Mouse (Mus musculus) embryonic facial prominence, embryonic 11.5 days (tissue): ENCODE data around the gene Gm12248. TPM values are rescaled to one million over a fixed set of nuclear protein-coding genes. Genes with fewer than 3 reads are reported as not detected.
"Not testable (repeated sequence)": the region's sequence is repeated elsewhere in the genome, so short reads cannot be mapped to it uniquely, and the experiment has no call there.

ENCODE experiments used
- ATAC-seq: fragments of 200-750 bp; cut with Nextera tagmentation; replicated peaks from 2 replicates; pipeline ENCODE4 v1.8.0; 2017; ENCODE audit warnings: low read depth; ENCODE audit not compliant: insufficient number of reproducible peaks, low FRiP score, low TSS enrichment
- DNase-seq: peaks from one replicate; pipeline ENCODE4 v3.0.0-alpha.2; 2015; ENCODE audit warnings: low spot score
- H3K27ac ChIP-seq: fragments of 300-500 bp; sonication (generic); replicated peaks from 2 replicates; pipeline ENCODE4 v1.5.1; 2014; ENCODE audit warnings: mild to moderate bottlenecking, low read depth, low read length, control low read depth
- H3K27me3 ChIP-seq: fragments of 300-500 bp; sonication (generic); 2 replicates; pipeline ENCODE4 v1.6.1; 2014; ENCODE audit warnings: mild to moderate bottlenecking, low read length, moderate library complexity, mixed read lengths; ENCODE audit not compliant: control insufficient read depth, insufficient read depth
- H3K36me3 ChIP-seq: fragments of 300-500 bp; sonication (generic); replicated peaks from 2 replicates; pipeline ENCODE4 v1.6.1; 2014; ENCODE audit warnings: low read depth, mild to moderate bottlenecking, low read length, moderate library complexity, mixed read lengths; ENCODE audit not compliant: control insufficient read depth, insufficient read depth
- H3K4me1 ChIP-seq: fragments of 300-500 bp; sonication (generic); 2 replicates; pipeline ENCODE4 v1.6.1; 2014; ENCODE audit warnings: low read length, mixed read lengths; ENCODE audit not compliant: control insufficient read depth, insufficient read depth
- H3K4me2 ChIP-seq: fragments of 300-500 bp; sonication (generic); 2 replicates; pipeline ENCODE4 v1.6.1; 2014; ENCODE audit warnings: low read depth, mild to moderate bottlenecking, control low read depth, low read length, moderate library complexity
- H3K4me3 ChIP-seq: fragments of 300-500 bp; sonication (generic); 2 replicates; pipeline ENCODE4 v1.5.1; 2014; ENCODE audit warnings: low read depth, low read length, control low read depth
- H3K9ac ChIP-seq: fragments of 300-500 bp; sonication (generic); replicated peaks from 2 replicates; pipeline ENCODE4 v1.6.1; 2014; ENCODE audit warnings: mild to moderate bottlenecking, control low read depth, low read length
- H3K9me3 ChIP-seq: fragments of 300-500 bp; sonication (generic); replicated peaks from 2 replicates; pipeline ENCODE4 v1.6.1; 2016; ENCODE audit warnings: mild to moderate bottlenecking, low read length, inconsistent platforms, mixed read lengths; ENCODE audit not compliant: control insufficient read depth
- WGBS: fragments of 180-500 bp; shearing (Covaris S2); extraction: QIAGEN DNeasy Blood & Tissue Kit; methylation state at CpG from one replicate; pipeline ENCODE4 v1.1.7; 2014; 5-methylcytosine and 5-hydroxymethylcytosine counted together
- polyA plus RNA-seq: library from polyadenylated mRNA; unstranded; fragments of >200 nt; fragmentation: Nextera tagmentation; extraction: Ambion mirVana; gene quantifications from 2 replicates; pipeline ENCODE4 v1.2.1, GENCODE M21; 2014

Gene Gm12248
- polyA plus RNA-seq, 1 experiment from 2014 or later, result not detected

DNA sequence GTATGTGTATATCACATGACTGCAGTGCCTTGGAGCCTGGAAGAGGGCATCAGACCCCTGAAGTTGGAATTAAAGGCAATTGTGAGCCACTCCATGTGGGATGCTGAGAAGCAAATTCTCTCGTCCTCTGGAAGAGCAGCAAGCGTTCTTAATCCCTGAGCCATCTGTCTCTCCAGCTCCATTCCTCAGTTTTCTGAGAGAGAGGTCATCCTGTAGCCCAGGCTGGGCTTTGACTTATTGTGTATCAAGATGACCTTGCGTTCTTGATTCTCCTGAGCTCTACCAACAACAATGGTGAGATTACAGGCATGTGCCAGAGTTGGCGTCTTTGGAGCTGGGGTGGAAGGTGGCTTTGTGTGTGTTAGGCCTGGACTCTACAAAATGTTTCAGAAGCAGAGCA, 1.8 kb upstream of the Gm12248 start:
- no peak overlapping the region for H3K27ac ChIP-seq
- H3K9me3 ChIP-seq, result no peaks in the 10 kb centered on the region
- no peaks in the 10 kb centered on the region for H3K36me3 ChIP-seq
- ATAC-seq, result no peak
- H3K9ac ChIP-seq, result no peak overlapping the region
- H3K4me3 ChIP-seq, result no peak overlapping the region
- DNase-seq, result no peak
- WGBS, result 76% methylated on average over 4 of the region's 4 CpGs
- no peaks in the 10 kb centered on the region; the same call in 1 of the 2 replicates for H3K4me1 ChIP-seq
- H3K27me3 ChIP-seq, result no peaks in the 10 kb centered on the region
- no peak overlapping the region for H3K4me2 ChIP-seq

DNA sequence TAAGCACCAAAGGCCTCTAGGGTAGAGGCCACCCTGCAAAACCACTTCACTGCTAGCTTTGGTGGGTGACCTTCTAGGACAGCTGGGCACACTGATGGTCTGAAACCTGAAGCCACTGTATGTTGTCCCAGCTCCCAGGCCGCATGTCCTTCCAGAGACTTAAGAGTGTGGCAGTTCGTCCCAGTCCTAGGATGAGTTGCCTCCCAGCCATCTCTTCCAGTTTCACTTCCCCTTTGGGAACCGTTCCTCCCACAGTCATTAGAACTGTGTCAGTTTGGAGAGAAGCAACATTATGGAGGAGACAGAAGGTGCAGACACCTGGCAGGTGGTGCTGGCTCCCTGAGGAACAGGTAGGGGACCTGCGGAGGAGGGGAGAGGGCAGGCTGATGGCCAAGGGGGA, 393 bp downstream of the Gm12248 start:
- 47% methylated on average over 4 of the region's 4 CpGs for WGBS
- Histone ChIP-seq H3K4me1 (no peaks in the 10 kb centered on the region), H3K9ac (no peak overlapping the region), H3K4me2 (no peak overlapping the region), H3K4me3 (no peak overlapping the region), H3K9me3 (no peaks in the 10 kb centered on the region), H3K27me3 (no peaks in the 10 kb centered on the region), H3K36me3 (no peaks in the 10 kb centered on the region), H3K27ac (no peak overlapping the region)
- ATAC-seq, result 0 out of 2 replicates have a peak, but pooled peaks have one; percentile 8
- DNase-seq, result no peak

DNA sequence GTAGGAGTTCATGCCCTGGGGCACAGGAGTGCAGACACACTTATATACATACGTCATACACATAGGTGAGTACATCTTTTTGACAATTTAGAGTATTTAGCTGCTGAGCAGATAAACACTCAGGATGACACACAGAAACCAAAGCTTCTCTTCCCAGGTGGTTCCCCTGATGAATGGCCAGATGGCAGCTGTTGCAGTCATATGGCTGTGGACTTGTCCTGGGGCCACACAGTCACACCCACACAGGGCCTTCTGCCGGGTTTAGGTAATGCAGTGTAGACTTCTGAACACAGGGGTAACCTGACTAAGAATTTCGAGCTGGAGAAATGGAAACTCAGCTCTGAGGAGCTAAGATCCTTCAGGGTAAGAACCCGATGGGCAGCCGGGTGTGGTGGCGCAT, 11.2 kb downstream of the Gm12248 start:
- ATAC-seq, result no peak
- Histone ChIP-seq H3K9me3 (no peaks in the 10 kb centered on the region), H3K4me3 (no peak overlapping the region), H3K4me1 (no peaks in the 10 kb centered on the region), H3K27me3 (no peaks in the 10 kb centered on the region), H3K9ac (no peak overlapping the region), H3K4me2 (no peak overlapping the region), H3K27ac (no peak overlapping the region), H3K36me3 (no peaks in the 10 kb centered on the region)
- no peak for DNase-seq
- WGBS, result 91% methylated on average over 6 of the region's 6 CpGs

DNA sequence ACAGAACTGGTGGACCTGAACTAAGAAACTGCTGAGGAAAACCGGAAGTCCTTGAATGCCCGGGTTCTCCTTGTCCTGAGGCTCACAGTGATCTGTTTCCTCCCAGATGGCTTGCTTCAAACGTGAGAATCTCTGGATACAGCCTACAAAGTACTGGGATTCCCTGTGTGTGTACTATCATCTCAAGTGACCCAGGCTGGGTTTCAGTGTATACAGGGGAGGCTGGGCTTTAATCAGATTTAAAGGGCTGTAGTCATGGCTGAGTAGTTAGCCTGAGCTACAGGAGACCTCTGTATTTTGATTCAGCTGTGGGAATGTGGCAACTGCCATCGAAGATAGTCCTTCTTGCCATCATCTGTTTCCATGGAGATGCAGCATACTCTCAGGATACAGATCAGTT, 15.7 kb downstream of the Gm12248 start:
- Histone ChIP-seq H3K4me3 (no peak overlapping the region), H3K36me3 (no peaks in the 10 kb centered on the region), H3K4me2 (no peak overlapping the region), H3K9ac (no peak overlapping the region), H3K27me3 (no peaks in the 10 kb centered on the region), H3K27ac (no peak overlapping the region), H3K4me1 (no peaks in the 10 kb centered on the region), H3K9me3 (no peaks in the 10 kb centered on the region)
- DNase-seq, result no peak
- ATAC-seq, result no peak
- WGBS, result 75% methylated on average over 4 of the region's 4 CpGs

GRCm38 (mm10) chr11:58072978-58073377, 20.0 kb downstream of the Gm12248 start:
- H3K27ac ChIP-seq, result no peak overlapping the region
- no peaks in the 10 kb centered on the region for H3K36me3 ChIP-seq
- DNase-seq, result no peak
- no peaks in the 10 kb centered on the region for H3K4me1 ChIP-seq
- H3K4me2 ChIP-seq, result no peak overlapping the region
- no peaks in the 10 kb centered on the region for H3K9me3 ChIP-seq
- ATAC-seq, result no peak
- WGBS, result 81% methylated on average over 3 of the region's 3 CpGs
- H3K9ac ChIP-seq, result no peak overlapping the region
- no peaks in the 10 kb centered on the region for H3K27me3 ChIP-seq
- H3K4me3 ChIP-seq, result no peak overlapping the region

DNA sequence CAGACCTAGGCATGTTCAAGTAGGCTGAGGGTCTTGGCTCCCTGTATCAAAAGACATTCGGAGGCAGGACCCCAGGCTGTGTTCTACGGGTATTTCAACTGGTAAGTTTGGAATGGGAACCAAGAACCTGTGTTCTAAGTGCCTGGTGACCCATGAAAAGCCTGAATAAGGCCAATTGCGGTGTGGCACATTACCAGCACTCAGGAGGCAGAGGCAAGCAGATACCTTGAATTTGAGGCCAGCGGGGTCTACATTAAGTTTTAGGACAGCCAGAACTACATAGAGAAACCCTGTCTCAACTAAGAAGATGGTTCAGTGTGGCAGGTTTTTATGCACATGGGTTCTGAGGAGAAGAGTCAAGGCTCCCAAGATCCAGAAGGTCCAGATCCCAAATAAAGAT, 27.9 kb downstream of the Gm12248 start:
- H3K27ac ChIP-seq, result no peak overlapping the region
- whole genome bisulfite sequencing, result 91% methylated on average over 4 of the region's 4 CpGs
- no peaks in the 10 kb centered on the region for H3K27me3 ChIP-seq
- H3K9ac ChIP-seq, result no peak overlapping the region
- no peak for ATAC-seq
- H3K4me3 ChIP-seq, result no peak overlapping the region
- peaks cover 3% of the 10 kb centered on the region for H3K36me3 ChIP-seq
- no peak for DNase-seq
- H3K9me3 ChIP-seq, result no peaks in the 10 kb centered on the region
- H3K4me1 ChIP-seq, result no peaks in the 10 kb centered on the region
- H3K4me2 ChIP-seq, result no peak overlapping the region

GRCm38 (mm10) chr11:58062586-58062985, 30.3 kb downstream of the Gm12248 start:
- H3K9ac ChIP-seq, result no peak overlapping the region
- H3K27me3 ChIP-seq, result no peaks in the 10 kb centered on the region
- WGBS, result 78% methylated on average over 4 of the region's 4 CpGs
- H3K27ac ChIP-seq, result no peak overlapping the region
- no peak overlapping the region for H3K4me3 ChIP-seq
- H3K4me1 ChIP-seq, result no peaks in the 10 kb centered on the region
- no peak for DNase-seq
- no peak for ATAC-seq
- no peak overlapping the region for H3K4me2 ChIP-seq
- peaks cover 4% of the 10 kb centered on the region for H3K36me3 ChIP-seq
- H3K9me3 ChIP-seq, result no peaks in the 10 kb centered on the region

- not testable (repeated sequence) for H3K27me3 ChIP-seq, H3K27ac ChIP-seq, H3K9me3 ChIP-seq, ATAC-seq, DNase-seq, H3K9ac ChIP-seq, H3K4me1 ChIP-seq, H3K4me2 ChIP-seq, H3K4me3 ChIP-seq, H3K36me3 ChIP-seq
- WGBS, result 88% methylated on average over 3 of the region's 4 CpGs
Observed at GRCm38 (mm10) chr11:58061218-58061617, 31.7 kb downstream of the Gm12248 start.
